ENCODE assay signal across 14 mouse cellular contexts in genomic region chr1:143903234-143903633, GRCm38 (mm10).
"Had no signal": no experiment of that assay in that cellular context is flagged by ENCODE, and none has a peak within 500 bp of the region (broad histone marks: within the 10 kb centered on the region; RNA-seq: fewer than 3 reads in every experiment).

No protein-coding gene starts in this region.

- H3K4me2 ChIP-seq: liver, embryonic 11.5 days; liver, embryonic 15.5 days; midbrain, embryonic 11.5 days; midbrain, embryonic 15.5 days; neural tube, embryonic 12.5 days had no signal

- H3K9ac ChIP-seq: liver, embryonic 15.5 days; midbrain, embryonic 15.5 days; neural tube, embryonic 12.5 days had no signal

- H3K4me3 ChIP-seq: layer of hippocampus, adult 2 months; limb, embryonic 10.5 days; liver, embryonic 15.5 days; megakaryocyte, embryonic 14.5 days; midbrain, embryonic 15.5 days; neural tube, embryonic 12.5 days had no signal

- ATAC-seq: midbrain, embryonic 15.5 days had no signal

- H3K36me3 ChIP-seq: limb, embryonic 10.5 days; liver, embryonic 15.5 days; midbrain, embryonic 15.5 days; neural tube, embryonic 12.5 days had no signal

- H3K9me3 ChIP-seq: limb, embryonic 10.5 days; liver, embryonic 15.5 days; megakaryocyte, embryonic 14.5 days; midbrain, embryonic 15.5 days; neural tube, embryonic 12.5 days had no signal

- DNase-seq: kidney, adult 18-20 months; kidney, postnatal 10 days; kidney, postnatal 4 days; lung, adult 2 months; lung, postnatal 14 days; thymus, postnatal 4 days had no signal

- H3K27me3 ChIP-seq: liver, embryonic 15.5 days; megakaryocyte, embryonic 14.5 days; midbrain, embryonic 15.5 days; neural tube, embryonic 12.5 days had no signal

- H3K27ac ChIP-seq: layer of hippocampus, adult 2 months; limb, embryonic 10.5 days; liver, embryonic 15.5 days; midbrain, embryonic 15.5 days; neural tube, embryonic 12.5 days had no signal

- H3K4me1 ChIP-seq: limb, embryonic 10.5 days; midbrain, embryonic 15.5 days; neural tube, embryonic 12.5 days had no signal
